Mouse (Mus musculus) midbrain, embryonic 14.5 days (tissue): Measurements from ENCODE around the gene Cdh18. TPM values are rescaled to one million over a fixed set of nuclear protein-coding genes. Genes with fewer than 3 reads are reported as not detected.

ENCODE experiments used
- ATAC-seq: fragments of 200-750 bp; cut with Nextera tagmentation; 2 replicates; pipeline ENCODE4 v1.8.0; 2017; ENCODE audit warnings: moderate number of reproducible peaks, moderate library complexity; ENCODE audit not compliant: low FRiP score, low TSS enrichment
- DNase-seq: peaks from one replicate; pipeline ENCODE4 v3.0.0-alpha.2; 2015
- H3K27ac ChIP-seq: fragments of 300-500 bp; sonication (generic); replicated peaks from 2 replicates; pipeline ENCODE4 v1.5.1; 2014; ENCODE audit warnings: mild to moderate bottlenecking, low read depth, low read length, moderate library complexity
- H3K27me3 ChIP-seq: fragments of 300-500 bp; sonication (generic); 2 replicates; pipeline ENCODE4 v1.6.1; 2014; ENCODE audit warnings: low read length, control low read depth, mixed read lengths; ENCODE audit not compliant: control insufficient read depth, insufficient read depth
- H3K36me3 ChIP-seq: fragments of 300-500 bp; sonication (generic); 2 replicates; pipeline ENCODE4 v1.6.1; 2014; ENCODE audit warnings: low read length, control low read depth; ENCODE audit not compliant: control insufficient read depth, insufficient read depth
- H3K4me1 ChIP-seq: fragments of 300-500 bp; sonication (generic); 2 replicates; pipeline ENCODE4 v1.6.1; 2014; ENCODE audit warnings: mild to moderate bottlenecking, antibody characterized with exemption, low read length, control low read depth; ENCODE audit not compliant: control insufficient read depth, insufficient read depth
- H3K4me2 ChIP-seq: fragments of 300-500 bp; sonication (generic); 2 replicates; pipeline ENCODE4 v1.6.1; 2014; ENCODE audit warnings: mild to moderate bottlenecking, low read length, moderate library complexity
- H3K4me3 ChIP-seq: fragments of 300-500 bp; sonication (generic); replicated peaks from 2 replicates; pipeline ENCODE4 v1.5.1; 2014; ENCODE audit warnings: low read depth, low read length
- H3K9ac ChIP-seq: fragments of 300-500 bp; sonication (generic); replicated peaks from 2 replicates; pipeline ENCODE4 v1.6.1; 2014; ENCODE audit warnings: mild to moderate bottlenecking, low read length, moderate library complexity
- H3K9me3 ChIP-seq: fragments of 300-500 bp; sonication (generic); 2 replicates; pipeline ENCODE4 v1.6.1; 2016; ENCODE audit warnings: low read length, control low read depth, mixed read lengths; ENCODE audit not compliant: control insufficient read depth
- WGBS: fragments of 180-500 bp; shearing (Covaris S2); extraction: QIAGEN DNeasy Blood & Tissue Kit; methylation state at CpG from one replicate; pipeline ENCODE4 v1.1.7; 2014; 5-methylcytosine and 5-hydroxymethylcytosine counted together
- polyA plus RNA-seq: library from polyadenylated mRNA; unstranded; fragments of >200 nt; fragmentation: Nextera tagmentation; extraction: Ambion mirVana; gene quantifications from 2 replicates; pipeline ENCODE4 v1.2.1, GENCODE M21; 2014

The Cdh18 gene
- polyA plus RNA-seq, 1 experiment from 2014 or later = 8.9 TPM

- WGBS = 76% methylated on average over 5 of the region's 5 CpGs
- Histone ChIP-seq H3K4me2 (no peak overlapping the region), H3K4me3 (no peak overlapping the region), H3K36me3 (no peaks in the 10 kb centered on the region), H3K9ac (no peak overlapping the region), H3K4me1 (peaks cover 4% of the 10 kb centered on the region; the same call in 1 of the 2 replicates), H3K9me3 (no peaks in the 10 kb centered on the region), H3K27ac (no peak overlapping the region), H3K27me3 (no peaks in the 10 kb centered on the region)
- DNase-seq = peak; percentile 25
- no peak for ATAC-seq
Observed at GRCm38 (mm10) chr15:23416450-23417080, 867.7 kb downstream of the Cdh18 start.

GRCm38 (mm10) chr15:23418158-23418557 is 869.3 kb downstream of the Cdh18 start:
- no peak overlapping the region for H3K4me3 ChIP-seq
- H3K9ac ChIP-seq = no peak overlapping the region
- ATAC-seq = no peak
- no peaks in the 10 kb centered on the region for H3K9me3 ChIP-seq
- peaks cover 4% of the 10 kb centered on the region; the same call in 1 of the 2 replicates for H3K4me1 ChIP-seq
- H3K36me3 ChIP-seq = no peaks in the 10 kb centered on the region
- no peaks in the 10 kb centered on the region for H3K27me3 ChIP-seq
- no peak overlapping the region for H3K27ac ChIP-seq
- no peak for DNase-seq
- H3K4me2 ChIP-seq = no peak overlapping the region

- Histone ChIP-seq H3K4me3 (no peak overlapping the region), H3K36me3 (no peaks in the 10 kb centered on the region), H3K27ac (no peak overlapping the region), H3K4me1 (peaks cover 4% of the 10 kb centered on the region; the same call in 1 of the 2 replicates), H3K9ac (no peak overlapping the region), H3K9me3 (no peaks in the 10 kb centered on the region), H3K27me3 (no peaks in the 10 kb centered on the region), H3K4me2 (no peak overlapping the region)
- WGBS = 83% methylated on average over 3 of the region's 3 CpGs
- DNase-seq (no peak), ATAC-seq (no peak)
Observed at GRCm38 (mm10) chr15:23420010-23420409, 871.2 kb downstream of the Cdh18 start.

GRCm38 (mm10) chr15:23430021-23430420 is 881.2 kb downstream of the Cdh18 start:
- Histone ChIP-seq H3K4me1 (no peaks in the 10 kb centered on the region), H3K9ac (no peak overlapping the region), H3K4me3 (no peak overlapping the region), H3K9me3 (no peaks in the 10 kb centered on the region), H3K36me3 (no peaks in the 10 kb centered on the region), H3K27me3 (no peaks in the 10 kb centered on the region), H3K27ac (no peak overlapping the region), H3K4me2 (no peak overlapping the region)
- WGBS = 86% methylated on average over 5 of the region's 5 CpGs
- no peak for ATAC-seq
- no peak for DNase-seq

GRCm38 (mm10) chr15:23448542-23448941 is 899.7 kb downstream of the Cdh18 start:
- ATAC-seq = no peak
- 83% methylated on average over 1 of the region's 1 CpGs for WGBS
- H3K9me3 ChIP-seq = no peaks in the 10 kb centered on the region

GRCm38 (mm10) chr15:23452098-23452625 is 903.3 kb downstream of the Cdh18 start:
- 10% methylated on average over 9 of the region's 9 CpGs for WGBS
- H3K4me2 ChIP-seq = peak overlapping the region; percentile 52
- H3K36me3 ChIP-seq = no peaks in the 10 kb centered on the region
- peak; percentile 50; the same call in 1 of the 2 replicates for ATAC-seq
- H3K4me3 ChIP-seq = peak overlapping the region; percentile 26
- no peaks in the 10 kb centered on the region for H3K27me3 ChIP-seq
- no peak overlapping the region for H3K9ac ChIP-seq
- H3K27ac ChIP-seq = peak overlapping the region; percentile 50
- H3K9me3 ChIP-seq = no peaks in the 10 kb centered on the region
- H3K4me1 ChIP-seq = no peaks in the 10 kb centered on the region
- peak; percentile 77 for DNase-seq

More at GRCm38 (mm10) chr15:23448542-23448941, 899.7 kb downstream of the Cdh18 start:
- Histone ChIP-seq H3K27me3 (no peaks in the 10 kb centered on the region), H3K4me2 (no peak overlapping the region), H3K36me3 (no peaks in the 10 kb centered on the region), H3K4me3 (no peak overlapping the region), H3K9ac (no peak overlapping the region), H3K4me1 (no peaks in the 10 kb centered on the region), H3K27ac (no peak overlapping the region)
- DNase-seq = no peak

GRCm38 (mm10) chr15:23453331-23453730 is 904.5 kb downstream of the Cdh18 start:
- no peaks in the 10 kb centered on the region for H3K4me1 ChIP-seq
- WGBS = 83% methylated on average over 6 of the region's 6 CpGs
- no peak overlapping the region for H3K9ac ChIP-seq
- H3K9me3 ChIP-seq = no peaks in the 10 kb centered on the region
- no peaks in the 10 kb centered on the region for H3K36me3 ChIP-seq
- no peak overlapping the region for H3K4me3 ChIP-seq
- H3K27ac ChIP-seq = no peak overlapping the region
- H3K4me2 ChIP-seq = no peak overlapping the region
- H3K27me3 ChIP-seq = no peaks in the 10 kb centered on the region
- ATAC-seq = no peak
- DNase-seq = peak; percentile 20

GRCm38 (mm10) chr15:23455344-23455743 is 906.5 kb downstream of the Cdh18 start:
- DNase-seq (no peak), ATAC-seq (no peak)
- Histone ChIP-seq H3K27me3 (no peaks in the 10 kb centered on the region), H3K36me3 (no peaks in the 10 kb centered on the region), H3K9me3 (no peaks in the 10 kb centered on the region), H3K4me1 (no peaks in the 10 kb centered on the region), H3K4me3 (no peak overlapping the region), H3K27ac (no peak overlapping the region), H3K4me2 (no peak overlapping the region), H3K9ac (no peak overlapping the region)
- WGBS = 86% methylated on average over 7 of the region's 7 CpGs

- Histone ChIP-seq H3K36me3 (no peaks in the 10 kb centered on the region), H3K4me1 (no peaks in the 10 kb centered on the region), H3K27me3 (no peaks in the 10 kb centered on the region), H3K4me2 (no peak overlapping the region), H3K4me3 (no peak overlapping the region), H3K9ac (no peak overlapping the region), H3K27ac (no peak overlapping the region), H3K9me3 (no peaks in the 10 kb centered on the region)
- 66% methylated on average over 3 of the region's 3 CpGs for WGBS
- ATAC-seq = no peak
- no peak for DNase-seq
Observed at GRCm38 (mm10) chr15:23457401-23457800, 908.6 kb downstream of the Cdh18 start.
